Mouse (Mus musculus) lung, adult 2 months (tissue): ENCODE measurements around the gene Arfrp1. TPM values are rescaled to one million over a fixed set of nuclear protein-coding genes. Genes with fewer than 3 reads are reported as not detected.

Source experiments
- DNase-seq: peaks from one replicate; pipeline ENCODE4 v3.0.0; 2022
- H3K4me1 ChIP-seq: fragments of 200-500 bp; 2 replicates; pipeline ENCODE4 v1.6.1; 2011; ENCODE audit warnings: low read length; ENCODE audit not compliant: control insufficient read depth, insufficient read depth
- H3K4me3 ChIP-seq: fragments of 200-500 bp; replicated peaks from 2 replicates; pipeline ENCODE3; 2011; ENCODE audit warnings: low read depth, mild to moderate bottlenecking, control low read depth, low read length; ENCODE audit errors: extremely low read depth
- CTCF ChIP-seq: fragments of 200-500 bp; IDR thresholded peaks from 2 replicates; pipeline ENCODE4 v1.5.1; 2011; ENCODE audit warnings: mild to moderate bottlenecking, low read length, control low read depth; ENCODE audit not compliant: insufficient read depth
- POLR2A ChIP-seq: fragments of 200-500 bp; IDR thresholded peaks from 2 replicates; pipeline ENCODE4 v1.6.1; 2011; ENCODE audit warnings: low read depth, mild to moderate bottlenecking, control low read depth, low read length, borderline replicate concordance; ENCODE audit errors: extremely low read depth
- WGBS: fragments of 180-500 bp; shearing (Covaris S2); methylation state at CpG from one replicate; pipeline ENCODE4 v1.1.7; 2018; 5-methylcytosine and 5-hydroxymethylcytosine counted together
- polyA plus RNA-seq: library from polyadenylated mRNA; depleted of rRNA; stranded (reverse); fragments of >200 nt; gene quantifications from 2 replicates; pipeline ENCODE4 v1.2.3, GENCODE M21; 2012; rRNA removed

Arfrp1 gene
- polyA plus RNA-seq, 1 experiment: 42.9 TPM

- TF ChIP-seq CTCF (no peak), POLR2A (no peak)
- no peak for DNase-seq
- Histone ChIP-seq H3K4me1 (no peaks in the 10 kb centered on the region), H3K4me3 (no peak overlapping the region)
- WGBS: 4% methylated on average over 35 of the region's 35 CpGs
Observed at GRCm38 (mm10) chr2:181313344-181314079, 51.7 kb downstream of the Arfrp1 start.

GRCm38 (mm10) chr2:181313006-181313343, 52.2 kb downstream of the Arfrp1 start:
- TF ChIP-seq POLR2A (no peak), CTCF (no peak)
- WGBS: 18% methylated on average over 5 of the region's 5 CpGs

GRCm38 (mm10) chr2:181312435-181312834, 52.8 kb downstream of the Arfrp1 start:
- Histone ChIP-seq H3K4me3 (no peak overlapping the region), H3K4me1 (no peaks in the 10 kb centered on the region)
- 72% methylated on average over 3 of the region's 3 CpGs for WGBS
- TF ChIP-seq CTCF: no peak
- no peak for TF ChIP-seq POLR2A
- DNase-seq: no peak

More at GRCm38 (mm10) chr2:181313006-181313343, 52.2 kb downstream of the Arfrp1 start:
- Histone ChIP-seq H3K4me3 (no peak overlapping the region), H3K4me1 (no peaks in the 10 kb centered on the region)
- DNase-seq: no peak

Other genes starting within 250 kb of the Arfrp1 start
- 0.02 TPM in 2 replicates for gene Kcnq2, start 230.1 kb downstream of the Arfrp1 start, polyA plus RNA-seq
- gene Eef1a2, start 208.4 kb downstream of the Arfrp1 start, polyA plus RNA-seq: 12.6 and 44.1 TPM in 2 replicates
- 145 and 157 TPM in 2 replicates for gene Ppdpf, start 178.2 kb downstream of the Arfrp1 start, polyA plus RNA-seq
- gene Ptk6, start 162.6 kb downstream of the Arfrp1 start, polyA plus RNA-seq: 0.29 and 1.6 TPM in 2 replicates
- 7.6 and 7.8 TPM in 2 replicates for gene Srms, start 152.2 kb downstream of the Arfrp1 start, polyA plus RNA-seq
- gene Fndc11, start 145.4 kb downstream of the Arfrp1 start, polyA plus RNA-seq: 2.3 and 2.4 TPM in 2 replicates
- gene Helz2, start 123.4 kb downstream of the Arfrp1 start, polyA plus RNA-seq: 49.7 and 54.3 TPM in 2 replicates
- 22.2 and 26.3 TPM in 2 replicates for gene Gmeb2, start 77.4 kb downstream of the Arfrp1 start, polyA plus RNA-seq
- gene Stmn3, start 50.9 kb downstream of the Arfrp1 start, polyA plus RNA-seq: 0.13 TPM in 1 of 2 replicates, not detected in the other
- gene Rtel1, start 45.7 kb downstream of the Arfrp1 start, polyA plus RNA-seq: 23.1 and 41.0 TPM in 2 replicates
- 39.0 and 44.0 TPM in 2 replicates for gene Zgpat, start 476 bp downstream of the Arfrp1 start, polyA plus RNA-seq
- gene Lime1, start 14.7 kb upstream of the Arfrp1 start, polyA plus RNA-seq: 60.5 and 89.8 TPM in 2 replicates
- gene Zbtb46, start 94.0 kb upstream of the Arfrp1 start, polyA plus RNA-seq: 14.7 and 17.0 TPM in 2 replicates
- not detected in 2 replicates for gene Abhd16b, start 127.8 kb upstream of the Arfrp1 start, polyA plus RNA-seq
- gene Tpd52l2, start 131.7 kb upstream of the Arfrp1 start, polyA plus RNA-seq: 44.8 and 47.3 TPM in 2 replicates
- gene Dnajc5, start 155.1 kb upstream of the Arfrp1 start, polyA plus RNA-seq: 47.4 and 76.4 TPM in 2 replicates
- gene Uckl1, start 219.5 kb upstream of the Arfrp1 start, polyA plus RNA-seq: 121 and 128 TPM in 2 replicates
- gene Prpf6, start 226.5 kb upstream of the Arfrp1 start, polyA plus RNA-seq: 14.1 and 21.5 TPM in 2 replicates
- 37.1 and 43.7 TPM in 2 replicates for gene Zfp512b, start 227.4 kb upstream of the Arfrp1 start, polyA plus RNA-seq
- 24.1 and 24.5 TPM in 2 replicates for gene Samd10, start 233.8 kb upstream of the Arfrp1 start, polyA plus RNA-seq